Mouse (Mus musculus): ENCODE measurements at regions not wholly inside any gene's neighbourhood (a gene's known extent, or its start where the extent isn't known, plus 50 kb on each side); places are given as distances from the start of the nearest gene placed in this dataset.

- no peaks in the 10 kb centered on the region for H3K9me3 ChIP-seq (ENCODE audit: control insufficient read depth, low read length)
- no peaks in the 10 kb centered on the region for H3K36me3 ChIP-seq (ENCODE audit: control insufficient read depth, insufficient read depth, low read length)
- no peak overlapping the region for H3K4me3 ChIP-seq (ENCODE audit: low read depth, low read length)
- WGBS: 91% methylated on average over 6 of the region's 6 CpGs
- DNase-seq (ENCODE audit: low spot score): no peak
- H3K27me3 ChIP-seq (ENCODE audit: control insufficient read depth, insufficient read depth, low read length): no peaks in the 10 kb centered on the region
- ATAC-seq (ENCODE audit: insufficient number of reproducible peaks, low FRiP score, low TSS enrichment, low read depth): no peak
- no peak overlapping the region for H3K27ac ChIP-seq (replicated peaks; ENCODE audit: low read depth, low read length)
- H3K4me2 ChIP-seq (ENCODE audit: low read depth, severe bottlenecking): no peak overlapping the region
- no peak overlapping the region for H3K9ac ChIP-seq (ENCODE audit: low read length)
- no peaks in the 10 kb centered on the region for H3K4me1 ChIP-seq (ENCODE audit: control insufficient read depth, insufficient read depth, low read length)
These were observed 417.0 kb upstream of the Jarid2 start for GRCm38 (mm10) chr13:44312237-44312636.

DNA sequence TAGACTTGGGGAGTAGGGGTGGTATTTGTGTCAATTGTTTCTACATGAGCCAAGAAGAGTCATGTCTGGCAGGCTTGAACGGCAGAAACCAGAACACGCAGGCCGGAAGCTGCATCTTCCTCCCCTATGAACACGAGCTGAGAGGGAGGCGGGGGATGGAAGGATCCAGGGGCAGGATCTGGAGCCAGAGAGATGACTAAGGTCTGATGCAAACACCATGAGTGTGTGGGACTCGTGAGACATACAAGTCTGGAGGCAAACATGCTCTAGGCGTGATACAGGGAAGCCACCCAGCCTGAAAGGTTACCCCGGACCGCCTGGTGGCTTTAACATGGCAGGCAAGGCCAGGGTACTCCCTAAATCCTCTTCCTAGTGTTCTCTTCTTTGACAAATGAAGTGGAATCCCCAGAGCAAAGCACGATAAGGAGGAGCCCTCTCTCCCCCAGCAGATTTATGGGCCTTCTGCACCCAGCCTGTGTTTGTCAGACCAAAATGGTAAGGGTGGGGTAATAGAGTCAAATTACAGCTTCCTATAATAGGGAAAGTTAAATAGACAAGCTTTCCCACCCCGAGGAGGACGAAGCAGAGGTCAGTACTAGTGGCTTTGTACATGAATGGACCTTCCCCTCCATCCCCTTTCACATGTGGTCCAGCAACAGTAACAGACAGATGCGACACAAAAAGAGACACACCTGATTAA is 412.4 kb upstream of the Jarid2 start:
- H3K4me2 ChIP-seq (ENCODE audit: low read depth, severe bottlenecking): no peak overlapping the region
- no peaks in the 10 kb centered on the region for H3K27me3 ChIP-seq (ENCODE audit: control insufficient read depth, insufficient read depth, low read length)
- DNase-seq (ENCODE audit: low spot score): no peak
- no peaks in the 10 kb centered on the region for H3K4me1 ChIP-seq (ENCODE audit: control insufficient read depth, insufficient read depth, low read length)
- 72% methylated on average over 13 of the region's 13 CpGs for WGBS
- H3K36me3 ChIP-seq (ENCODE audit: control insufficient read depth, insufficient read depth, low read length): no peaks in the 10 kb centered on the region
- H3K9me3 ChIP-seq (ENCODE audit: control insufficient read depth, low read length): no peaks in the 10 kb centered on the region
- no peak overlapping the region for H3K4me3 ChIP-seq (ENCODE audit: low read depth, low read length)
- ATAC-seq (ENCODE audit: insufficient number of reproducible peaks, low FRiP score, low TSS enrichment, low read depth): no peak
- H3K9ac ChIP-seq (ENCODE audit: low read length): no peak overlapping the region
- H3K27ac ChIP-seq (replicated peaks; ENCODE audit: low read depth, low read length): no peak overlapping the region

DNA sequence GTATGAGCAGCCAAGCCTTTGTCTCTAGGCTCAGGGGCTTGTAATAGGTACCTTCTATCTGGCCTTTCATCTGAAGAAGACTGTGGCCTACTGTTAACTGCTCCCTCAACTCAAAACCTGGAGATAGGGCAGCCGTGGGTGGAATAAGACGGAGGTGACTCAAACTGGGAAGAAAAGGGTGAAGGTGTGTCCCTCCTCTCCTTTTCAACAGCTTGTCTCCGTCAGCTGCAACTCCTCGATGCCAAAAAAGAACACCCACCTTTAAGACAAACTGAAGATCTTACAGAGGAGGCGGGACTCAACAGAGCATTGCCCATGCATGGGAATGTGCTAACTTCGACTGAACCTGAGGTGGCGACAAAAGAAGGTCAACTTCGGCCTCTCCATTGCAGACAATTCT is 411.7 kb upstream of the Jarid2 start:
- WGBS: 87% methylated on average over 8 of the region's 8 CpGs
- no peak for DNase-seq (ENCODE audit: low spot score)
- no peaks in the 10 kb centered on the region for H3K27me3 ChIP-seq (ENCODE audit: control insufficient read depth, insufficient read depth, low read length)
- no peak overlapping the region for H3K27ac ChIP-seq (replicated peaks; ENCODE audit: low read depth, low read length)
- no peak overlapping the region for H3K4me2 ChIP-seq (ENCODE audit: low read depth, severe bottlenecking)
- H3K4me3 ChIP-seq (ENCODE audit: low read depth, low read length): no peak overlapping the region
- H3K9me3 ChIP-seq (ENCODE audit: control insufficient read depth, low read length): no peaks in the 10 kb centered on the region
- no peaks in the 10 kb centered on the region for H3K36me3 ChIP-seq (ENCODE audit: control insufficient read depth, insufficient read depth, low read length)
- H3K4me1 ChIP-seq (ENCODE audit: control insufficient read depth, insufficient read depth, low read length): no peaks in the 10 kb centered on the region
- ATAC-seq (ENCODE audit: insufficient number of reproducible peaks, low FRiP score, low TSS enrichment, low read depth): no peak
- H3K9ac ChIP-seq (ENCODE audit: low read length): no peak overlapping the region

DNA sequence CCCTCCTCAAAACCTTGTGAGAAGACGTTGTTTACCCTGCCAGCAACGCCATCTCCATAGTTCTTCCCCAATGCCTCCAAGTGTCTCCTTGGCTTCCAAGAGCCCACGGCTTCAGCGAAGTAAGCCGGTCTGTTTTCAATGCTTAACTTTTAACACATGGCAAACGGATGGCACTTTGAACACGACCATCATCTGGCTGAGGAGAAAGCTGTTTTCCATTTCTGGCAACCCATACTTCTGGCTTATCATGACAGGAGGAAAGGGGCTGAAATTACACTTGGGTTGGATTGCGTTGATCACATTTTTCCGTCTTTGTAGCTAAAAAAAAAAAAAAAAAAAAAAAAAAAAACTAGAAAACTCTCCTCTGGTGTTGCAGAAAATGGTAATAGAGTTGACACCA is 410.2 kb upstream of the Jarid2 start:
- 47% methylated on average over 9 of the region's 9 CpGs for WGBS
- H3K9ac ChIP-seq (ENCODE audit: low read length): no peak overlapping the region
- DNase-seq (ENCODE audit: low spot score) (no peak), ATAC-seq (ENCODE audit: insufficient number of reproducible peaks, low FRiP score, low TSS enrichment, low read depth) (no peak)
- H3K36me3 ChIP-seq (ENCODE audit: control insufficient read depth, insufficient read depth, low read length): no peaks in the 10 kb centered on the region
- no peaks in the 10 kb centered on the region for H3K4me1 ChIP-seq (ENCODE audit: control insufficient read depth, insufficient read depth, low read length)
- H3K9me3 ChIP-seq (ENCODE audit: control insufficient read depth, low read length): no peaks in the 10 kb centered on the region
- H3K27ac ChIP-seq (replicated peaks; ENCODE audit: low read depth, low read length): no peak overlapping the region
- H3K4me2 ChIP-seq (ENCODE audit: low read depth, severe bottlenecking): no peak overlapping the region
- H3K4me3 ChIP-seq (ENCODE audit: low read depth, low read length): no peak overlapping the region
- H3K27me3 ChIP-seq (ENCODE audit: control insufficient read depth, insufficient read depth, low read length): no peaks in the 10 kb centered on the region

DNA sequence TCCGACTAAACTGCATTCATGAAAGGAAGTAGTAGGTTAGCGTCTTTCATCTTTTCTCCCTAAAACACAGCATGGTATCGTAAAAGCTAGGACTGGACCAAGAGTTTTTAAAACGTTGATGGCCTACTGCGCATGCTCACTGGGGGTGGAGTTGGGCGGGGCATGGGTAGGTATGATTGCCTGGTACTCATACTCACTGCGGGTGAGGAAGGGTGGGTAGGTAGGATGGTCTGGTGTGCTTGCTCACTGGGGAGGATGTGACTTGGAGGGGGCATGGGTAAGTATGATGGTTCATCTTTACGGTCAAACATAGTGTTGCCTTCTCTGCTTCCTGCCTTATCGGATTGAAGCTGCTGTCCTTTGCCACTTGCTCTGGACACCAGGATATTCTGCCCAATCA is 409.8 kb upstream of the Jarid2 start:
- no peaks in the 10 kb centered on the region for H3K27me3 ChIP-seq (ENCODE audit: control insufficient read depth, insufficient read depth, low read length)
- no peak overlapping the region for H3K4me2 ChIP-seq (ENCODE audit: low read depth, severe bottlenecking)
- no peaks in the 10 kb centered on the region for H3K36me3 ChIP-seq (ENCODE audit: control insufficient read depth, insufficient read depth, low read length)
- no peak for ATAC-seq (ENCODE audit: insufficient number of reproducible peaks, low FRiP score, low TSS enrichment, low read depth)
- no peaks in the 10 kb centered on the region for H3K4me1 ChIP-seq (ENCODE audit: control insufficient read depth, insufficient read depth, low read length)
- no peak overlapping the region for H3K4me3 ChIP-seq (ENCODE audit: low read depth, low read length)
- no peak overlapping the region for H3K27ac ChIP-seq (replicated peaks; ENCODE audit: low read depth, low read length)
- H3K9ac ChIP-seq (ENCODE audit: low read length): no peak overlapping the region
- no peaks in the 10 kb centered on the region for H3K9me3 ChIP-seq (ENCODE audit: control insufficient read depth, low read length)
- no peak for DNase-seq (ENCODE audit: low spot score)
- 80% methylated on average over 9 of the region's 9 CpGs for WGBS

GRCm38 (mm10) chr13:44320311-44320710 is 409.0 kb upstream of the Jarid2 start:
- Histone ChIP-seq H3K4me1 (ENCODE audit: control insufficient read depth, insufficient read depth, low read length) (no peaks in the 10 kb centered on the region), H3K36me3 (ENCODE audit: control insufficient read depth, insufficient read depth, low read length) (no peaks in the 10 kb centered on the region), H3K4me2 (ENCODE audit: low read depth, severe bottlenecking) (no peak overlapping the region), H3K27me3 (ENCODE audit: control insufficient read depth, insufficient read depth, low read length) (no peaks in the 10 kb centered on the region), H3K9me3 (ENCODE audit: control insufficient read depth, low read length) (no peaks in the 10 kb centered on the region), H3K27ac (replicated peaks; ENCODE audit: low read depth, low read length) (no peak overlapping the region), H3K9ac (ENCODE audit: low read length) (no peak overlapping the region), H3K4me3 (ENCODE audit: low read depth, low read length) (no peak overlapping the region)
- DNase-seq (ENCODE audit: low spot score) (no peak), ATAC-seq (ENCODE audit: insufficient number of reproducible peaks, low FRiP score, low TSS enrichment, low read depth) (no peak)
- WGBS: 92% methylated on average over 4 of the region's 4 CpGs

- H3K9ac ChIP-seq (ENCODE audit: low read length): no peak overlapping the region
- H3K36me3 ChIP-seq (ENCODE audit: control insufficient read depth, insufficient read depth, low read length): no peaks in the 10 kb centered on the region
- DNase-seq (ENCODE audit: low spot score) (no peak), ATAC-seq (ENCODE audit: insufficient number of reproducible peaks, low FRiP score, low TSS enrichment, low read depth) (no peak)
- no peak overlapping the region for H3K4me3 ChIP-seq (ENCODE audit: low read depth, low read length)
- no peaks in the 10 kb centered on the region for H3K4me1 ChIP-seq (ENCODE audit: control insufficient read depth, insufficient read depth, low read length)
- no peaks in the 10 kb centered on the region for H3K27me3 ChIP-seq (ENCODE audit: control insufficient read depth, insufficient read depth, low read length)
- H3K9me3 ChIP-seq (ENCODE audit: control insufficient read depth, low read length): no peaks in the 10 kb centered on the region
- H3K27ac ChIP-seq (replicated peaks; ENCODE audit: low read depth, low read length): no peak overlapping the region
- H3K4me2 ChIP-seq (ENCODE audit: low read depth, severe bottlenecking): no peak overlapping the region
- WGBS: 42% methylated on average over 16 of the region's 16 CpGs
These were observed 408.2 kb upstream of the Jarid2 start for GRCm38 (mm10) chr13:44321009-44321596.

- Histone ChIP-seq H3K4me2 (ENCODE audit: low read depth, severe bottlenecking) (no peak overlapping the region), H3K9me3 (ENCODE audit: control insufficient read depth, low read length) (no peaks in the 10 kb centered on the region), H3K27ac (replicated peaks; ENCODE audit: low read depth, low read length) (no peak overlapping the region), H3K27me3 (ENCODE audit: control insufficient read depth, insufficient read depth, low read length) (no peaks in the 10 kb centered on the region), H3K4me1 (ENCODE audit: control insufficient read depth, insufficient read depth, low read length) (peaks cover 8% of the 10 kb centered on the region; the same call in 1 of the 2 replicates), H3K9ac (ENCODE audit: low read length) (no peak overlapping the region), H3K4me3 (ENCODE audit: low read depth, low read length) (no peak overlapping the region), H3K36me3 (ENCODE audit: control insufficient read depth, insufficient read depth, low read length) (no peaks in the 10 kb centered on the region)
- WGBS: 89% methylated on average over 8 of the region's 8 CpGs
- no peak for ATAC-seq (ENCODE audit: insufficient number of reproducible peaks, low FRiP score, low TSS enrichment, low read depth)
- no peak for DNase-seq (ENCODE audit: low spot score)
These were observed 400.9 kb upstream of the Jarid2 start for GRCm38 (mm10) chr13:44328416-44328815.

DNA sequence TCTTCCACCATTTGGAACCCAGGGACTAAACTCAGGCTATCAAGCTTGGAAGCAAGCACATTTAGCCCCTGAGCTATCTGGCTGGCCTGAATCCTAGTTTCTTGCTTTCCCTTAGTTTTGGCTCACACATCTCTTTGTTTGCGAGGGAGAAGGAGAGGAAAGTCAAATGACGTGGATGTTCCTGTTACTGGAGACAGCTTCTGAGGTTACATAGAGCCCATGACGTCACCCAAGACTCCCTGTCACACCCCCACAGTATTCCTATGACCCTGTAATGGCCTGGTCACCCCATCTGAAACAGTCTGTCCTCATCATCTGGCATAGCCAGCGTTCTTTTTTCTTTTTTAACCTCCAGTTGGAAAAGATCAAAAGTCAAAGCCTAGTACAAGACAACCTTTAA is 400.1 kb upstream of the Jarid2 start:
- Histone ChIP-seq H3K4me3 (ENCODE audit: low read depth, low read length) (no peak overlapping the region), H3K4me2 (ENCODE audit: low read depth, severe bottlenecking) (no peak overlapping the region), H3K27ac (replicated peaks; ENCODE audit: low read depth, low read length) (no peak overlapping the region), H3K9me3 (ENCODE audit: control insufficient read depth, low read length) (no peaks in the 10 kb centered on the region), H3K27me3 (ENCODE audit: control insufficient read depth, insufficient read depth, low read length) (no peaks in the 10 kb centered on the region), H3K4me1 (ENCODE audit: control insufficient read depth, insufficient read depth, low read length) (peaks cover 8% of the 10 kb centered on the region; the same call in 1 of the 2 replicates), H3K9ac (ENCODE audit: low read length) (no peak overlapping the region), H3K36me3 (ENCODE audit: control insufficient read depth, insufficient read depth, low read length) (no peaks in the 10 kb centered on the region)
- DNase-seq (ENCODE audit: low spot score) (no peak), ATAC-seq (ENCODE audit: insufficient number of reproducible peaks, low FRiP score, low TSS enrichment, low read depth) (no peak)
- WGBS: 59% methylated on average over 4 of the region's 4 CpGs
